21 mouse cellular contexts compared by ENCODE assay signal in the genomic region with DNA sequence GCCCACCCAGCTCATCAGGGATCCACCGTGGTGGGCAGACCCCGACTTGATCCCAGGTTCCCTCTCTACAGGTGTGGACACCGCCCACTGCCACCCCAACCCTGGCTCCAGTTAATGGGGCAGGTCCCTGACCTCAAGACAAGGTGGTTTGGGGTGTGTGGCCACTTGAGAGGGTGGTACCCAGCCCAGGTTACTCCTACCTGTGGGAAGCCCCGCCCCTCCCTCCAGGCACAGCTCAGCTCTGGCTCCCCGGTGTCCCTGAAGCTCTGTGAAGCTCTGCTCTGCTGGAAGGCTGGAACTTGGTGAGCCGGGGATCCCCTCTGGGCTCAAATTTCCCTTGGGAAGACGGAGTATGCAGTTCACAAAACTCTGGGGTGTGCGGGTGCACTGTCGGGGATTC. TPM values are rescaled to one million over a fixed set of nuclear protein-coding genes. Genes with fewer than 3 reads are reported as not detected.
A peak's percentile ranks its signal among the peaks of the same experiment; 100 is the strongest.
DNase-seq lines count a peak whose midpoint lies in the region; ATAC-seq and TF ChIP-seq lines count a peak whose summit lies in the region.
"Had no signal": no experiment of that assay in that cellular context is flagged by ENCODE, and none has a peak within 500 bp of the region (broad histone marks: within the 10 kb centered on the region; RNA-seq: fewer than 3 reads in every experiment).

A gene (plus strand): TSS at position 268 of the 400 bp plus-strand sequence.

- H3K9me3 ChIP-seq in kidney, embryonic 16.5 days (ENCODE audit: low read length), result no peaks in the 10 kb centered on the region
- H3K9me3 ChIP-seq in stomach, embryonic 14.5 days (ENCODE audit: control insufficient read depth, low read depth, low read length), result no peaks in the 10 kb centered on the region
- H3K9me3 ChIP-seq: embryonic facial prominence, embryonic 12.5 days; limb, embryonic 15.5 days; midbrain, embryonic 15.5 days had no signal

- TF ChIP-seq CTCF in kidney, adult 2 months (conservative IDR thresholded peaks at IDR 0.05; ENCODE audit: insufficient read depth, insufficient read length, low read depth, low read length), result no peak

- H3K9ac ChIP-seq in kidney, embryonic 16.5 days (replicated peaks; ENCODE audit: low read length), result no peak within 1 kb of the TSS
- no peak within 1 kb of the TSS for H3K9ac ChIP-seq in stomach, embryonic 14.5 days (replicated peaks; ENCODE audit: low read depth, low read length)
- H3K9ac ChIP-seq: embryonic facial prominence, embryonic 12.5 days; forebrain, postnatal 0 days; limb, embryonic 15.5 days; lung, embryonic 14.5 days; midbrain, embryonic 15.5 days had no signal

- no peak within 1 kb of the TSS for H3K4me3 ChIP-seq in kidney, adult 2 months (ENCODE audit: insufficient read depth, low read depth, low read length)
- no peak within 1 kb of the TSS for H3K4me3 ChIP-seq in kidney, embryonic 16.5 days (ENCODE audit: low read length)
- no peak within 1 kb of the TSS for H3K4me3 ChIP-seq in stomach, embryonic 14.5 days (ENCODE audit: low read depth, low read length)
- H3K4me3 ChIP-seq: embryonic facial prominence, embryonic 12.5 days; limb, embryonic 15.5 days; midbrain, embryonic 15.5 days; myocyte had no signal

- no peak for ATAC-seq in kidney, embryonic 16.5 days (ENCODE audit: low FRiP score, low TSS enrichment)
- ATAC-seq in stomach, embryonic 14.5 days (ENCODE audit: insufficient number of reproducible peaks, insufficient read depth, low FRiP score, low read depth), result 0 out of 2 replicates have a peak, but pooled peaks have one; percentile 34
- ATAC-seq: forebrain, postnatal 0 days; midbrain, embryonic 15.5 days had no signal

- no peaks in the 10 kb centered on the region for H3K36me3 ChIP-seq in kidney, adult 2 months (ENCODE audit: control insufficient read depth, insufficient read depth, low read length)
- peaks cover 14% of the 10 kb centered on the region for H3K36me3 ChIP-seq in kidney, embryonic 16.5 days (ENCODE audit: insufficient read depth, low read length)
- H3K36me3 ChIP-seq in stomach, embryonic 14.5 days (ENCODE audit: control insufficient read depth, insufficient read depth, low read length), result peaks cover 3% of the 10 kb centered on the region; the same call in 1 of the 2 replicates

- TF ChIP-seq POLR2A in kidney, adult 2 months (IDR thresholded peaks at IDR 0.05; ENCODE audit: low read depth, low read length), result no peak

- 27% methylated on average over 9 of the region's 9 CpGs for WGBS in kidney, adult 2 months
- 30% methylated on average over 9 of the region's 9 CpGs for WGBS in kidney, embryonic 16.5 days
- WGBS in stomach, embryonic 14.5 days, result 31% methylated on average over 9 of the region's 9 CpGs

- no peaks in the 10 kb centered on the region for H3K27me3 ChIP-seq in kidney, adult 2 months (replicated peaks; ENCODE audit: control insufficient read depth, insufficient read depth, low read length)
- no peaks in the 10 kb centered on the region for H3K27me3 ChIP-seq in kidney, embryonic 16.5 days (ENCODE audit: insufficient read depth, low read length)
- H3K27me3 ChIP-seq in stomach, embryonic 14.5 days (ENCODE audit: control insufficient read depth, insufficient read depth, low read length), result no peaks in the 10 kb centered on the region
- H3K27me3 ChIP-seq: embryonic facial prominence, embryonic 12.5 days; midbrain, embryonic 15.5 days had no signal

- DNase-seq in kidney, adult 2 months, result peak; percentile 53
- DNase-seq in kidney, adult 8-10 months, result peak; percentile 17 to 25
- DNase-seq in kidney, postnatal 36 days, result peak; percentile 12 to 65
- DNase-seq in embryo, embryonic 9.5 days (ENCODE audit: extremely low spot score), result no peak
- no peak for DNase-seq in layer of hippocampus, postnatal 10 days (ENCODE audit: low spot score in 2 of 2)
- no peak for DNase-seq in adrenal gland, postnatal 36 days
- DNase-seq: adrenal gland, postnatal 10 days; cerebellum, adult 9-11 months; forebrain, postnatal 0 days; heart, postnatal 36 days; lung, embryonic 14.5 days; spleen, adult 18-20 months; thymus, adult 2 months had no signal

- peaks cover 3% of the 10 kb centered on the region; the same call in 1 of the 2 replicates for H3K4me1 ChIP-seq in kidney, adult 2 months (ENCODE audit: control insufficient read depth, insufficient read depth, low read length)
- no peaks in the 10 kb centered on the region for H3K4me1 ChIP-seq in kidney, embryonic 16.5 days (ENCODE audit: insufficient read depth, low read length)
- H3K4me1 ChIP-seq in stomach, embryonic 14.5 days (ENCODE audit: control insufficient read depth, insufficient read depth, low read length), result no peaks in the 10 kb centered on the region
- H3K4me1 ChIP-seq: embryonic facial prominence, embryonic 12.5 days; limb, embryonic 15.5 days; midbrain, embryonic 15.5 days had no signal

- H3K4me2 ChIP-seq in kidney, embryonic 16.5 days (replicated peaks; ENCODE audit: low read depth, low read length), result no peak within 1 kb of the TSS
- no peak within 1 kb of the TSS for H3K4me2 ChIP-seq in stomach, embryonic 14.5 days (replicated peaks; ENCODE audit: low read depth, low read length)
- H3K4me2 ChIP-seq: embryonic facial prominence, embryonic 12.5 days; limb, embryonic 15.5 days; lung, embryonic 14.5 days; midbrain, embryonic 15.5 days had no signal

- no peak within 1 kb of the TSS for H3K27ac ChIP-seq in kidney, adult 2 months (ENCODE audit: insufficient read depth, low read depth, low read length)
- no peak within 1 kb of the TSS for H3K27ac ChIP-seq in kidney, embryonic 16.5 days (ENCODE audit: low read length)
- no peak within 1 kb of the TSS for H3K27ac ChIP-seq in stomach, embryonic 14.5 days (ENCODE audit: low read length)
- H3K27ac ChIP-seq: embryonic facial prominence, embryonic 12.5 days; limb, embryonic 15.5 days; macrophage; midbrain, embryonic 15.5 days had no signal

RNA-seq across cellular contexts. Expression of the gene that starts here (rescaled TPM):
- 0.33 and 0.52 TPM in 2 replicates for polyA plus RNA-seq in kidney, adult 2 months (2012; rRNA removed)
- polyA plus RNA-seq in kidney, embryonic 16.5 days (2015; fragmentation: Nextera tagmentation; extraction: Ambion mirVana), result 0.08 TPM in 1 of 2 replicates, not detected in the other
- polyA plus RNA-seq in stomach, embryonic 14.5 days (2014; fragmentation: Nextera tagmentation; extraction: Ambion mirVana), result 0.07 TPM in 1 of 2 replicates, not detected in the other
- under 1 TPM; 0.11 to 0.16 TPM for total RNA-seq in layer of hippocampus, postnatal 10 days (2021)
- not detected for total RNA-seq in adrenal gland, postnatal 36 days (2021)
- total RNA-seq: gastrocnemius, adult 18-20 months; heart, postnatal 36 days had no signal
- polyA plus RNA-seq: limb, embryonic 15.5 days; macrophage had no signal

Comparison
In these comparisons a context has a peak if more than half of its experiments do, and no peak if none do; other contexts are left out.
1. Peak in DNase-seq in kidney, adult 2 months; RNA of the gene not detected or under 1 TPM.
2. Peak in ATAC-seq in stomach, embryonic 14.5 days; RNA of the gene not detected or under 1 TPM.
3. DNase-seq: peak in kidney, adult 8-10 months (2 of 2) and kidney, postnatal 36 days (2 of 2); none in embryo, embryonic 9.5 days (single experiment), layer of hippocampus, postnatal 10 days (0 of 2) and adrenal gland, postnatal 36 days (0 of 2).